ENCODE assay signal across 8 mouse cellular contexts in genomic region chr9:70392563-70392907, GRCm38 (mm10). TPM values are rescaled to one million over a fixed set of nuclear protein-coding genes. Genes with fewer than 3 reads are reported as not detected.
DNase-seq lines count a peak whose midpoint lies in the region; ATAC-seq and TF ChIP-seq lines count a peak whose summit lies in the region.

No protein-coding gene starts in this region.

- no peak overlapping the region for H3K4me2 ChIP-seq in lung, embryonic 14.5 days

- no peak for TF ChIP-seq EP300 in ES-Bruce4 (IDR thresholded peaks at IDR 0.05; ENCODE audit: insufficient read depth, low read depth, low read length)

- WGBS in kidney, adult 2 months: 24% methylated on average over 6 of the region's 6 CpGs
- 11% methylated on average over 6 of the region's 6 CpGs for WGBS in lung, embryonic 14.5 days

- H3K4me3 ChIP-seq in ES-Bruce4 (ENCODE audit: low read depth, low read length): no peak overlapping the region
- no peak overlapping the region for H3K4me3 ChIP-seq in kidney, adult 2 months (ENCODE audit: insufficient read depth, low read depth, low read length)
- H3K4me3 ChIP-seq in lung, embryonic 14.5 days (ENCODE audit: low read depth, low read length): no peak overlapping the region

- peaks cover 2% of the 10 kb centered on the region for H3K36me3 ChIP-seq in ES-Bruce4 (ENCODE audit: control insufficient read depth, insufficient read depth, low read length, poor library complexity, severe bottlenecking)
- H3K36me3 ChIP-seq in kidney, adult 2 months (ENCODE audit: control insufficient read depth, insufficient read depth, low read length): peaks cover 2% of the 10 kb centered on the region; the same call in 1 of the 2 replicates
- peaks cover 23% of the 10 kb centered on the region; the same call in 1 of the 2 replicates for H3K36me3 ChIP-seq in lung, embryonic 14.5 days (ENCODE audit: insufficient read depth)

- TF ChIP-seq CTCF in ES-Bruce4 (IDR thresholded peaks at IDR 0.05; ENCODE audit: low read depth, low read length): peak; percentile 23
- TF ChIP-seq CTCF in kidney, adult 2 months (conservative IDR thresholded peaks at IDR 0.05; ENCODE audit: insufficient read depth, insufficient read length, low read depth, low read length): peak; percentile 47
- TF ChIP-seq CTCF in lung, embryonic 14.5 days (IDR thresholded peaks at IDR 0.05; ENCODE audit: low read depth): peak; percentile 61

- H3K27me3 ChIP-seq in ES-Bruce4 (ENCODE audit: control insufficient read depth, insufficient read depth, low read length, poor library complexity, severe bottlenecking): no peaks in the 10 kb centered on the region
- no peaks in the 10 kb centered on the region for H3K27me3 ChIP-seq in kidney, adult 2 months (replicated peaks; ENCODE audit: control insufficient read depth, insufficient read depth, low read length)
- H3K27me3 ChIP-seq in lung, embryonic 14.5 days (ENCODE audit: insufficient read depth, low read length): no peaks in the 10 kb centered on the region

- no peak overlapping the region for H3K27ac ChIP-seq in ES-Bruce4 (ENCODE audit: insufficient read depth, low read length)
- no peak overlapping the region for H3K27ac ChIP-seq in kidney, adult 2 months (ENCODE audit: insufficient read depth, low read depth, low read length)
- no peak overlapping the region for H3K27ac ChIP-seq in lung, embryonic 14.5 days (ENCODE audit: low read depth)

- TF ChIP-seq POLR2A in ES-Bruce4 (IDR thresholded peaks at IDR 0.05; ENCODE audit: insufficient read depth, low read length): no peak
- TF ChIP-seq POLR2A in kidney, adult 2 months (IDR thresholded peaks at IDR 0.05; ENCODE audit: low read depth, low read length): no peak

- no peaks in the 10 kb centered on the region for H3K9me3 ChIP-seq in ES-Bruce4 (replicated peaks; ENCODE audit: control insufficient read depth, insufficient read depth, low read length, poor library complexity, severe bottlenecking)
- H3K9me3 ChIP-seq in lung, embryonic 14.5 days (ENCODE audit: low read depth, low read length): no peaks in the 10 kb centered on the region

- peaks cover 1% of the 10 kb centered on the region for H3K4me1 ChIP-seq in ES-Bruce4 (ENCODE audit: control insufficient read depth, insufficient read depth, low read length)
- H3K4me1 ChIP-seq in kidney, adult 2 months (ENCODE audit: control insufficient read depth, insufficient read depth, low read length): no peaks in the 10 kb centered on the region
- H3K4me1 ChIP-seq in lung, embryonic 14.5 days (ENCODE audit: insufficient read depth): no peaks in the 10 kb centered on the region

- no peak overlapping the region for H3K9ac ChIP-seq in ES-Bruce4 (ENCODE audit: low read depth, poor library complexity, severe bottlenecking)
- H3K9ac ChIP-seq in lung, embryonic 14.5 days: no peak overlapping the region

- ATAC-seq in CD4-positive, CD25-positive, alpha-beta regulatory T cell, adult 4 months: no peak
- ATAC-seq in lung, embryonic 14.5 days (ENCODE audit: insufficient read depth): no peak

- peak; percentile 56 for DNase-seq in CD4-positive, CD25-positive, alpha-beta regulatory T cell, adult 2 months (ENCODE audit: low read depth, low spot score)
- peak; percentile 30 for DNase-seq in cerebellum, adult 9-10 months
- peak; percentile 32 to 50 for DNase-seq in frontal cortex, postnatal 36 days (ENCODE audit: low spot score in 2 of 2)
- peak; percentile 51 for DNase-seq in kidney, adult 2 months
- DNase-seq in lung, embryonic 14.5 days: peak; percentile 64
- peak; percentile 39 for DNase-seq in right cerebral cortex, postnatal 4 days

RNA-seq across cellular contexts. Expression of gene Ccnb2, which starts 28.8 kb away (rescaled TPM):
- polyA plus RNA-seq in CD4-positive, CD25-positive, alpha-beta regulatory T cell, adult 4 months (2017; shearing (Covaris generic)): 10 to 100 TPM in 1 of 2 experiments, 1 to 10 TPM in 1; 9.8 to 21.7 TPM
- 259 and 260 TPM in 2 replicates for polyA plus RNA-seq in ES-Bruce4 (2011; ENCODE audit: insufficient read depth, insufficient read length, low read depth, missing spikeins)
- 1.2 and 1.5 TPM in 2 replicates for polyA plus RNA-seq in kidney, adult 2 months (2012; rRNA removed)
- polyA plus RNA-seq in lung, embryonic 14.5 days (2014; fragmentation: Nextera tagmentation; extraction: Ambion mirVana): 247 and 251 TPM in 2 replicates

Comparison
In these comparisons a context has a peak if more than half of its experiments do, and no peak if none do; other contexts are left out.
1. RNA of gene Ccnb2, which starts 28.8 kb away (polyA plus RNA-seq): 259 to 260 TPM in ES-Bruce4 and 247 to 251 TPM in lung, embryonic 14.5 days; 9.8 to 21.7 TPM in CD4-positive, CD25-positive, alpha-beta regulatory T cell, adult 4 months and 1.2 to 1.5 TPM in kidney, adult 2 months; every median in the first group is over 10 times any median in the second.
2. Peak in every context shown above with its lines, with median percentiles within 50 percentile points of each other: DNase-seq and CTCF ChIP-seq.